Mouse (Mus musculus) spleen, postnatal 4 days (tissue): Measurements from ENCODE around the gene Grb2.
A peak's percentile ranks its signal among the peaks of the same experiment; 100 is the strongest.

Experiments used
- DNase-seq, 2 experiments: peaks; one replicate each; pipeline ENCODE4 v3.0.0; 2022; ENCODE audit warnings: low spot score in 2 of 2

Gene Grb2

DNA sequence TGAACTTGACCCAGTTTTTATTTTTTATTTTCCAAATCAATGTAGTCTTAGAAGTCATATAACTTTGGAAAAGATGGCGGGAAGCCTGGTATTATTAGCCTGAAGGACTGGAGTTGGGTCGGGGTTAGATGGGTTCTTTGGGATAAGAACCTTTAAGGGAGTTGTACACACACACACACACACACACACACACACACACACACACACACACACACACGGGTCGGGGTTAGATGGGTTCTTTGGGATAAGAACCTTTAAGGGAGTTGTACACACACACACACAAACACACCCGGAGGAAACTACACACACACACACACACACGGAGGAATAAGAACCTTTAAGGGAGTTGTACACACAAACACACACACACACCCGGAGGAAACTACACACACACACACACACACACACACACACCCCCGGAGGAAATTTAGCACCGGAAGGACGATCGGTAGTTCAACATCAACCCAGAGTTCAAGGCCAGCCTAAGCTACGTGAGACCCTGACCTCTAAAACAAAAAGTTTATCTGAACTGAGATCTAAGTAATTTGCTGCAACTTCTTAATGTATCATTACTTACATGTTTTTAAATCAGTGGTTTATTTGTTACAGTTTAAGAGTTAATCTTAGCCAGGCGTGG, 79.8 kb downstream of the Grb2 start:
- DNase-seq: no peak

DNA sequence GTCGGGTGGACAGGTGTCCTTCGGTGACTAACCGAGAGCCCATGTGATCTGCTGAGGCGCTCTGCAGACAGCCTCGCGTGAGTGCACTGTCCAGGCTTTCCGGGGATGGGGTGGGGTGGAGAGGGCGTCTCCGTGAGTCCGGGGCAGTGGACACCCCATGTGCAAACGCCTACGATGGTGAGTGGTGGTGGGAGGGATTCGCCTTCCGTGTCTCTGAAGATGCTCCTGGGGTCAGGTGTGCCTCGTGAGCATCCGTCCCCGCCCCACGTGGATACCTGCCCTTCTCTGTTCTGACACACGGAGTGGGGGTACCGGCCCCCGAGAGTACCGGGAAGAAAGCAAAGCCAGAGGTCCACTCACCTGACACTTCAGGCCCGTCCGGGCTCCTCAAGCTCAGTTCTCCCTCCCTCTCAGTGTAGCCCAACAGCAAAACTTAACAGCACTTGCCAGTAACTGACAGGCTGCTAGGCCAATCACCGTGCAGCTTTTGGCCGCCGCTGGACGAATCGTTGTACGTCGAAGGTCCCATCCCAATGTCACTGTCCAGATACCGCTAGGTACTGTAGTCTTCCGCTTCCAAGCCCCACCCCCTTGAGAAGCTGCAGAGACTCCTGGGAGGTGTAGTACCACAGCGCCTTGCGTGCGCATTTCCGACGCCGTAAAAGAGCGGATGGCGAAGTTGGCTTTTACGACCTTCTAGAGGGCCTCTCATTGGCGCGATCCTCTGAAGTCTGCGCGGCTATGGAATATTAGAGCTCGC, 80.5 kb downstream of the Grb2 start, which contains the start of gene Slc25a19:
TSS of gene Slc25a19 (minus strand) at position 591 of the 760 bp plus-strand sequence.
- peak; percentile 98 for DNase-seq

DNA sequence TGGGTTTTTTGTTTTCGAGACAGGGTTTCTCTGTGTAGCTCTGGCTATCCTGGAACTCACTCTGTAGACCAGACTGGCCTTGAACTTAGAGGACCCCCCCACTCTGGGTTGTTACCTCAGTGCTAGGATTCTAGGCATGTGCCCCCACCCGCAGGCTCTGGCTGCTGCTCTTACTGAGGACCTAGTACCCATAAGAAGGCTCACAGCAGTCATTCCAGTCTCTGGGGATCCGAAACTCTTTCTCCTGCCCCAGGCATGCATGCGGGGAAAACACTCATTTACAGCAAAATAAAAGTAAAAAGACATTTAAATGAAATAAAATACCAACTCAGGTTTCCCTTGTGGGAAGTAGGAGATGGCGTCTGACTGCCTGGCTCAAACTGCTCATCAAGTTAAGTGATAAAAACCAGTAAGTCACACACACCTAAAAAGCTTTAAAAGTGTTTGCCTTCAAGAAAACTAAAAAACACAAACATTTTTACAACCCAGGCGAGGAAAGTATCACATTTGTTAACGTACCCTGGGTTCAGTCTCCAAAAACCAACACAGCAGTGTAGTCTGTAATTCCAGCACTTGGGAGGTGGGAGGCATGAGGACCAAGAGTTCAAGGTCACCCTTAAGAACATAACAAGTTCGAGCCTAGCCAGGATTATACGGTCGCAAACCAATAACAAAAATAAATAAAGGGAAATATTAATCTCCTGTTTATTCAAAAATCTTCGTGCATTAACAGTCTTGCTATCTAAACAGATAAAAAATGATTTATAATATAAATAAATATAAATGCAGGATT, 81.4 kb downstream of the Grb2 start:
- no peak for DNase-seq

DNA sequence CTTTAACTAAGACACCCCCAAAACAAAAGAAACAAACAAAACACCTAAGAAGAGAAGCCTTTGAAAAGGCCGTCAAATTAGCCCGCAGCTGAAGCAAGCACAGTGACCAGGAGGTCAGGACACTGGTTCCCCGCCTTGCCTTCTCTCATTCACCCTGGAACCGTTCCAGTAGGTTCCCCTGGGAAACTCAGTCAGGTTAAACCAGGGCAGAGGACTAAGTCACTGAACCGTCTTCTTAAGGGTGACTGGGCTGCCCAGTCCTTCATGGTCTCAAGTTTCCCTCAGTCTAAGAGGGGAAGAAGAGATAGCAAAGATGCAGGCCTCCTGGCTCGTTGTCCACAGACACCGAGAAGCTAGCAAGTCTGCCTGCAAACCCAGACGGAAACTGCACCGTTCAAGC, 82.5 kb downstream of the Grb2 start:
- no peak for DNase-seq

DNA sequence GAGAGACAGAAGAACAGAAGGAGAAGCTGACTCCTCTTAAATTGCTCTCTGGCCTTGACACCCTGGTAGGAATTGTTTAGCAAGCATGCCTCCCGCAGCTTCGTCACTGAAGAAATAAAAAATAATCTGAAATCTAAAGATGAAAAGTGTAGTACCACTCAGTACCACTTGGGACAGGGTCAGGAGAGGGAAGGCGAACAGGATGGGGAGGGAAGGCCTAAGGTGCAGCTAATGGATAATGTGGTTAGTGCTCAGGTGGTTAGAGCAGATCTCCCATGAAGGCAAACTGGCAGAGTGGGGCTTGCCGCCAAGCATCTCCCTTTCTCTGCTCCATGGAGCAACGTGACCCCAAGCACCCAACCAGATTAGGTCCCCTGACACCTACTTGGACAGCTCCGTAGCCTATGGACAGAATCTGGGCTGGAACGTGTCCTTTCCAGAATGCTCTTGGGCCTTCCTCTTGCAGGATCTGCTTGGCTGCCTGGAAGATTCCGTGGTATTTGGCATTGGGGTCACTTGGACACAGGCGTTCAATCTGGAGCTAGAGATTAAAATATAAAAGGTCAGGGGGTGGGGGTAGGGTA, 84.8 kb downstream of the Grb2 start:
- no peak for DNase-seq

DNA sequence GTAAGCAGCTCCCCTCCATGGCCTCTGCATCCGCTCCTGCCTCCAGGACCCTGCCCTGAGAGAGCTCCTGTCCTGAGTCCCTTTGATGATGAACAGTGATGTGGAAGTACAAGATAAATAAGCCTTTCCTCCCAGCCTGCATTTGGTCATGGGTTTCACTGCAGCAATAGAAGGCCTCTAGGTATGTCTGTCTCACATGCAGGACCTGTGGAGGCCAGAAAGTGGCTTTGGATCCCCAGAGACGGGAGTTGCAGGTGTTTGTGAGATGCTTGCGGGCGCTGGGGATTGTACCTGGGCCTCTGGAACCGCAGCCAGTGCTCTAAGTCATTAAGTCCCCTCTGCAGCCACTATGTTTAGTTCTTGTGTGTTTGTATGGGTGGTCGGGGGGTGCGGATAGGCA, 88.4 kb downstream of the Grb2 start:
- no peak for DNase-seq

DNA sequence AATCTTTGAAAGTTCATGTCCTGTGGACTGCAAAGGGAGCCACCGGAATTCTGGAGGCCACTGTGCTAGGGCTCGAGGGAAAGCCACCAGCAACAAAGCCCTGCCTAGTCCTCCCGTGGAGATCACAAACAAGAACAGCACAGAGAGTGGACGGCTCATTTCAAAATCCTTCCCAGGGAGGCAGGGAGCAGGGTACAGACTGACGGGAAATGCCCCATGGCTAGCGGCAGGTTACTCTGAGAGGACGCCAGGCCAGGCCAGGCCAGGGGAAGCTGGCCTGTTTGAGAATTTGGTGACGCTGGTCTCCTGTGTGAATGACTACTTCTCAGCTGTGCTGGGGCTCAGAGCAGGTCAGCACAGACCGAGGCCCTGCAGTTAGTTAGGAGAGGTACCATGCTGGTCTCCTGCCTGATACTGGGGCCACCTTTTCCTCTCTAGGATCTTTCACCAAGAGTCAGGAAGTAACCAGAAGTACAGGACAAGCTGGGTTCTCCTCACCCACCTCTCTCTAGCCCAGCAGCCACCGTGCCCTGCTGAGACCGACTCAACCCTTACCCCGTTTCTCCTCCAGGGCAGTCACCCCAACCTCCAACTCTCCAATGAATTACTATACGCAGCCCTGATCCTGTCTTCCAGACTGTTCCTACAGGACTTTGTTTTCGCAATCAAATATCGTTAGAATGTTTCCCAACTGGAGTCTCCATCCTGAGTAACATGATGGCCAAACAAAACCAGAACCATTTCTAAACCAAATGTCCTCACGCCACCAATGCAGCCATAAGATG, 89.5 kb downstream of the Grb2 start:
- DNase-seq: no peak

DNA sequence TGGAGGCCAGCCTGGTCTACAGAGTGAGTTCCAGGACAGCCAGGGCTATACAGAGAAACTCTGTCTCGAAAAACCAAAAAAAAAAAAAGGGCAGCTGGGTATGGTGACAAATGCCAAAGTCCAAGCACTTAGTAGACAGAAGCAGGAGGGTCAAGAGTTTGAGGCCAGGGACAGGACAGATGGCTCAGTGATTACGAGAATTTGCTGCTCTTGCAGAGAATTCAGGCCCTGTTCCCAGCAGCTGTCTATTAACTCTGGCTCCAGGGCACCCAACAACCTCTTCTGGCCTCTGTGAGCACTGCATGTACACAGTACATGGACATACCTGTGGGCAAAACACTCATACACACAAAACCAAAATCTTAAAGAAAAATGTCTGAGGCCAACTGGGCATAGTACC, 90.4 kb downstream of the Grb2 start:
- DNase-seq: no peak

DNA sequence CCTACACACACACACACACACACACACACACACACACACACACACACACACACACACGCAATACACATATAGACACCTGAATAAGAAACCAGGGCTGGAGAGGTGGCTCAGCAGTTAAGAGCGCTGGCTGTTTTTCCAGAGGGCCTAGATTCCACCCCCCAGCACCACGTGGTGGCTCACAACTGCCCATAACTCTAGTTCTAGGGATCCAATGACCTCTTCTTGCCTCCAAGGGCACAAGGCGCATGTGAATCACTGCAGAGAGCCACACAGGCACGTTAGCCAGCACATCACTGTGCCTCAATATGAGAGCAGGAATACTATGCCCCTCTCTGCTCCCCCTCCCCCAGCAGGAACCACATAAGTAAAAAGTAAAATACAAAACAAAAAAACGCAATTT, 91.5 kb downstream of the Grb2 start:
- no peak for DNase-seq

DNA sequence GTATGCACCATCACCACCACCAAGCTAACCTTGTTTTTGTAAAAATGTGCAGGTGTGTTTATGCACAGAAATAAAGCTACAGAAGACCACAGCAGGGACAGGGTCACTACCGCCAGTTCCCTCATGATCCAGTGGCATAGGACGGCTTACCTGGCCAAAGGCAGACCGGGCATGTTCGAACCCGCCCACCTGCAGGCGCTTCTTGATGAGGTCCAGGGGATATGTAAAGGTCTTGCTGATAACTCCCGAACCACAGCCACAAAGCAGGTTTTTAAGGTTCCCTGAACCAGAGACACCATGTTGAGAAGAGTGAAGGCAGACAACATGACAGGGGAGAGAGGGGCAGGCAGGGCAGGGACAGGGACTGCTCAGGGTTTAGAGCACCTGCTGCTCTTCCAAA, 92.0 kb downstream of the Grb2 start:
- no peak for DNase-seq

DNA sequence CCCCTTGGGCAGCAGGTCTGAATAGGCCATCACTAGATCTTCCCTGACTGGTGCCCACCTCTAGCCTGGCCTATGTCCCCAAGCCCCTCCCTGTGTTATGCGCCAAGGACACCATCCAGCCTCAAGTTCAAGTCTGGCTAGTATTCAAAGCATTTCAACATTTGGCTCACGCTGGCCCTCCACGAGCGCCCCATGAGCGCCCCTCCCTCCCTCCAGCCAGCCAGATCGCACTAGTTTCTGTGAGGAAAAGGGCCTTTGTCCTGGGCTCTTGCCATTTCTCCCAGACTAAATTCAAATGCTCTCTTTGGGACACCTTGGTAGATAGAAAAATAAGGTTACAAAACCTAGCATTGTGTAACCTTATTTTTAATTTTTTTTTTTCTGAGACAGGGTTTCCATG, 92.5 kb downstream of the Grb2 start:
- DNase-seq: no peak

DNA sequence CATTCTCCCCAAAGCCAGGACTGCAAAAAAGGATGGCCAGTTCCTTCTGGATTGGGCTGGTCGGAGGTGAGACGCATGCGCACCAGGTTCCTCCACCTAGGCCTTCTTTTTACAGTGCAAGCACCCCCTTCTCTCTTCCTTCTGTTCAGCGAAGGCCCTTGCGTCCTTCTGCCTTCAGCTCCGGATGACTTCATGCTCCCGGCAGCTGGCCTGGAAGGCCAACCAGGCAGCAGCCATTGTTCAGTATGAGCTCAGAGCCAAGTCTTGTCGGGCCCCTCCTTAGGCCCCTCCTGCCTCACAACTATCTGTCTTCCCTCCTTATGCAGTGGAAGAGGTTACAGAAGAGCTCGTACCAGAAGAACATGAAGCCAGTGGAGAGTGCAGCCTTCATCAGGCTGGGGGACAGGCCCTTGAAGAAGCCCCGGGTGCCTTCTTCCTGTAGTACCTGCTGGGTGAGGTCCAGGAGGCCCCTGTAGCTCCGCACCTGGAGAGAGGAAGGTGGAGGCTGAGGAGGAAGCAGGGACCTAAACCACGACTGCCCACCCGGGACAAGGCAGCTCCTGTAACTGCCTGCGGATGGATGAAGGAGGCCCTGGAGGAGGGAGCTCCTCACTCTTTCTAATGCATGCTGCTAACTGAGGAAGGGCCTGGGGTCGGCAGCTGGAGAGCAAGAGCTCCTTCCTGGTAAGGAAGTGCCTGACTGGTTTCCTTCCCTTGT, 93.1 kb downstream of the Grb2 start:
- DNase-seq: no peak

DNA sequence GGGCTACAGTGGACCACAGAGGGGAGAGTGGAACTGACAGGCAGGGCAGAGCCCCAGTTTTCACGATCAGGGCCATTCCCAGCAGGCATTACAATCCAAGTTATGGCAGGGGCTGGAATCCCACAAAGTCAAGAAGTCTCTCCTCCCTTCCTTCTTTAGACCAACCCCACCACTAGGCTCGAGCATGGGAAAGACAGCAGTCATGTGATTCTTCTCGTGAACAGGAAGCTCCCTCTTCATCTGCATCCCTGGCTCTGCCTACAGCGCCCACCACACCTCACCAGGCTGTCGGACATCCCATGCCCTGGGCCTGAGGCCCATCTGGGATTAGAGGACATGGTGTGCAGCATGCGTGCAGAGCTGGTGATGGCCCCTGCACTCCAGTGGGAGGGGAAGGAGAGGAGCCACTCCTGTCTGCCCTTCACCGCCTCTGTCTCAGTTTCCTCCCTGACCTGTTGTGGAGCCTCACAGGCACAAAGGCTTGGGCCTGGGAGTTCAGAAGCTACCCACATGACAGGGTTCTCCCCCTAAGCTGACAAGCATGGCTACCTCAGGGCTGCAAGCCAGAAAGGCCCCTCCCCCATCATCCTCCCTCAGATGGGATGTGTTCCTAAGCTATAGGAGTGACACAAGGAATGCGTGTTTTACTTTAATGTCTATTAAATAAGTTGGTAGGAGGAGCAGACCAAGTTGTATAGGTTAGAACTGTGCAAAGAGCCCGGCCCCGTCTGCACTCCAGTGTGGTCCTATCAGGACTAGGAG, 93.9 kb downstream of the Grb2 start:
- no peak for DNase-seq

DNA sequence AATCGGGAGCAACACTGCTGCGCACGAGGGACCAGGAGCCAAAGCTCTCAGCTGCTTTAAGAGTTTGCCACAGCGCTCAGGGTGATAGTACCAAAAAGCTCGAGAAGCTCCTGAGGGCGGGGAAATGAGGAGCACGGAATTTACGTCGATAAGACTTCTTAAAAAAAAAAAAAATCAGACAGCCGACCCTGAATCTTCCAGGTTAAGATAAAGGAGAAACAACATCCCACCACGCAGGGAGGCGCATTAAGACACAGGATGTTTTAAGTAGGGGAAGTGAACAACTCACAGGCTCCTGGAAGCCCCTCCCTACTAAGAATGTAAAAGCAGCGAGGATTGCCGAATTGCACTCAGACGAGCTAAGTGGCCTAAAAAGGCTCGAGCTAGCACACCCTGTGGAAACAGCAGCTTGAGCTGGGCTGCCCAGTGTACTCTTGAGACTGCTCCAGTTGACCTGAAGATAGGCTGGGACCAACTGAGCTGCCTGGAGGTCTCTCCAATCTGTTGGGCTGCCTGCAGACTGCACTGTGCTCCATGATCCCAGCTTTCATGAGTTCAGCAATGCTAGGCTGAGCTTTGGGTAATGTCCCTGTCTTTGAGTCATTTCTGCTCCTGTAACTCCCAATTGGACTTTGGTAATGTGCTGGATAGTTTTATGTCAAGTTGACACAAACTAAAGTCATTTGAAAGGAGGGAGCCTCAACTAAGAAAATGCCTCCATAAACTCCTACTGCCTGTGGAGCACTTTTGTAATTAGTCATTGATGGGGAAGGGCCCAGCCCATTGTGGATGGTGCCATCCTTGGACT, 95.1 kb downstream of the Grb2 start:
- peak; percentile 45 to 70 for DNase-seq

DNA sequence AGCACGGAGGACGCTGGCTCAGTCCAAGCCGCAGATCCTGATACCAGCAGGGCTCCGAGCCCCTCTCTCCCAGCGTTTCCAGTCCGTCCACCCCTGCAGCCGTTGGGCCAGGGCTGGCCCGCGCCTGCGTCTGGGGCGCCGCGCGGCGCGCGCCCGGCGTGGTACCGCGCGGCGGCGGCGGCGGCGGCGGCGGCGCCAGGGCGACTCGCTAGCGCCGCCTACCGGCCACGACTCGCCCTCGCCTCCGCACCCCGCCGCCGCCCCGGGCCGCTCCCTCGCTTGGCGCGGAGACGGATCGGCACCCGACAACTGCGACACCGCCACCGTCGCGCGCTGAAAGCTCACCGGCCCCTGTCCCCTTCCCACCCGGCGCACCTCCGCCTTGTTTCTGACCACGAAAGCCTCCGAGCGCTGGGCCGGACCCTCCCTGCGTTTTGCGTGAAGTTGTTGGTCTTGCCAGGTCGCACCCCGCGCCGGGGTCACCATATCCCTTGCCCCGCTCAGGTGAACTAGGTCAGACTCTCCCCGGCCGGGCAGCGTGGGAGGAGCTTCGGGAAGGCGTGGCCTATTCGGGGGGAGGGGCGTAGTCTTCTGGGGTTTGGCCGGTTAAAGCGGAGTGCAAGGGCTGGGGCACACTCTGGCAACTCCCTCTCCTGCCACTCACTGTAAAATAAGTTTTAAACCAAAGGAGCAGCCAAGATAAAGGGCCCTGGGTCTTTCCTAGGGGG, 95.8 kb downstream of the Grb2 start, which contains the start of gene Mif4gd:
TSS of gene Mif4gd (minus strand) at position 560 of the 728 bp plus-strand sequence.
- DNase-seq: peak; percentile 97 to 98

DNA sequence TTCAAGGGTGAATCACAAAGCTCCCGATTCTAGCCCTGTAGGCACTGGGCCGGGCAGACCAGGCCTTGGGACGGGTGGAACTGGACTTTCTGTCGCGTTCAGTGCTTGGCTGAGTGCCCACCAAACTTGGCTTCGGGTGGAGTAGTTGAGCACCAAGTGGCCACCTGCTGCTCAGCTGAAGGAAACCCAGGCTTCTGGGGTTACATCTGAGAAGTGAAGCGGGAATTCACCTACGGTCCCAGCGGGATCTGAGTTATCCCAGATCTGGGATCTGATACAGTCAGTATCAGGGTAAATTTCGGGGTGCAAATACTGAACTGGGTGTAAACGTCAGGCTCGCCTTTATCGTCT, 96.4 kb downstream of the Grb2 start:
- DNase-seq: peak; percentile 79 to 89

DNA sequence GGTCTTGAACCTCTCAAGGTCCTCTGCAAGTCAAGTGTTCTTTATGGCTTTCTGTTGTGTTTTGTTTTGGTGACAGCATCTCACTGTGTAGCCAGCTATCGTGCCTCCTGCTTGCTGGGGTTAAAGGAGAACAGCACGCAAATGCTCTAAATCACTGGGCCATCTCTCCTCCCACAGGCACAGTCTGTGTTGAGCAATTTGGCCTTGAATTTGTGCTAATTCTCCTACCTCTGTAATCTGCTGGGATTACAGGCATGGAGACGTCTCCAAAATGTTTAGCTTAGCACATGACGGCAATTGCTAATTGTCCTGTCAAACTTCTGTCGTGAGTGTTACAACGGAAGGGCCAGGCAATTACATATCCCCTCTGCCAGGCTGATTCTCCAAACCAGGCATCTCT, 97.2 kb downstream of the Grb2 start:
- no peak for DNase-seq

DNA sequence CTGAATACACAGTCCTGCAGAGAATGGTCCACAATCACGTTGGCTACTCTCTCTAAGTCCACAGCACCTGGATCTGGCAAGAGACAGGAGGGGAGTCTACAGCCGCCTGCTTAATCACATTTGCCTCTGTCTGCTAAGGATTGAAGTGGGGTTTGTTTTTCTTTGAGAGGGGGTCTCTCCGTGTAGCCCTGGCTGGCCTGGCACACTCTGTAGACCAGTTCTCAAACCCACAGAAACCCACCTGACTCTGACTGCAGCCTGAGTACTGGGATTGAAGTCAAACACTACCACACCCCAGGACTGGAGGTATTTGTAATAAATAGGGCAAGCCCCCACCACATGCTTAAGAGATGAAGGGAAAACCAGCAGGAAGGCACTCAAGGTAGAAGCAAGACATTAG, 98.8 kb downstream of the Grb2 start:
- no peak for DNase-seq
